Mouse (Mus musculus) right cerebral cortex, postnatal 36 days (tissue): ENCODE data around the gene Bbs4.
"Not testable (repeated sequence)": the region's sequence is repeated elsewhere in the genome, so short reads cannot be mapped to it uniquely, and the experiment has no call there.

Experiments
- DNase-seq, 2 experiments: peaks; one replicate each; pipeline ENCODE4 v3.0.0; 2022; ENCODE audit warnings: low spot score in 2 of 2, mixed read lengths in 1 of 2

Bbs4 gene

DNA sequence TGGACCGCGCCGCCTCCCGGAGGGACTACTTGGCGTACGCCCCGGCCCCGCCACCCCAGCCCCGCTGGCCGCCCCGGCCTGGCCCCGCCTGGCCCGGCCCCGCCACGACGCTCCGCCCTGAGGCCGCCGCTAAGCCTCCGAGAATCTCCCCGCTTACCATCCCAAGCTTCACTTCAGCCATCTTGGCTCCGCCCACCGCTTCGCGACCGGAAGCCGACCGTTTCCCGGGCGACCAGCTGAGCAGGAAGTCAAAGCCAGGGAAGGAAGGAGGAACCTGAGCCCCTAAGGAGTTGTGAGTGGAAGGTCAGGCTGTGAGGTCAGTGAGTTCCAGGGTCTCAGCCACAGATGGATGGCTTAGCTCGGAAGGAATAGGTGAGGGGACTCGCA, at the start of gene Bbs4:
Gene Bbs4, minus strand, starts transcription at position 256 of the 387 bp plus-strand sequence.
- DNase-seq, result peak; percentile 79 to 81

DNA sequence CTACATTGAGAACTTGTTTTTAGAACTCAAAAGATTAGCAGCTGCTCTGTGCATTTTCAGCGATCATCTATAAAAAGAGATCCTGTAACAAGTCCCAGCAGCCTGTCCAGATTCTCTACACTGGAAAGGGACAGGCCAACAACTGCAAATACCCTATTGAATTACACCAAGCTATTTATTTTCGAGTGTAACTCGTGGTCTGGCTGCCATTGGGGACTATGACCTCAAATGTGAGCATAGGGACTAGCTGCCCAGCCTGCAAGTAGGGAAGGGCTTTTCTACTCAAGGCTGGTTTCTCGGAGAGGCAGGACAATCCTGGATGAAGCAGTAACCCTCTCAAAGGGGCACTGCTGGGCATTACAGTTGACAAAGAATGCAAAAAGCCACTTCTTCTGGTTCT, 35.8 kb upstream of the Bbs4 start:
- no peak for DNase-seq

DNA sequence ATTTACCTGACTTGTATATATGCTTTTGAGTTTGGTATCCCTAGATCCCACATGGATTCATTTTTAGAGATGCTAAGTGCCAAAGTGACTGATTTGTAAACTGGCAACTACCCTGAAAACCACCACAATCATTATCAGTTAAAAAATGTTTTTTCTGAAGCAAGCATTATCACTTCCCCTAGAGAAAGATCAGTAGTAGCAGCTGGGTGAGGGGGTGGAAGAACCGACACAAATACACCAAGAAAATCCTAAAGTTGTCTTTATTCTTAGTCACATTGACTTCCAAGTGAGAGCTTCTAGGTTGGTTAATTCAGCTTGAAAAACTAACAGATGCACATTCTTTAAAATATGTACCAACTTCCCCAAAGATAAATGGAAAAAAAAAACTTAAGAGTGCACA, 35.0 kb upstream of the Bbs4 start:
- DNase-seq, result peak; percentile 26 to 32

DNA sequence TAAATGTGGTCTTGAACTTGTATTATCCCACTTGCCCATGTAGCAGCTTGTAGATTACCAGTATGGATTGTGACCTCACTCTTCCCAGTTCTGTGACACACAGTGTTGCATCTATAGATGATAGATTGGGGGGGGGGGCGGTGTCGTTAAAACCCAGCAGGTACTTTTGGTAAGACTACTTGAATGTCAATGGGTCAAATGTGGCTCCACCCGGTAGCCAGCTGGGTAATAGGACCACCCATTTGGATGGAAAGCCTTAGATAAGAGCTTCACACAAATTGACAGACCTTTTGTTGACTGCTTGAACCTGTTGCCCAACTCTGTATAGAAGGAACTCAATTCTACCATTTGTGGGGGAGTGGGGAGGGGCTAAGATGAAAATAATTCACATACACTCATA, 34.2 kb upstream of the Bbs4 start:
- no peak for DNase-seq

DNA sequence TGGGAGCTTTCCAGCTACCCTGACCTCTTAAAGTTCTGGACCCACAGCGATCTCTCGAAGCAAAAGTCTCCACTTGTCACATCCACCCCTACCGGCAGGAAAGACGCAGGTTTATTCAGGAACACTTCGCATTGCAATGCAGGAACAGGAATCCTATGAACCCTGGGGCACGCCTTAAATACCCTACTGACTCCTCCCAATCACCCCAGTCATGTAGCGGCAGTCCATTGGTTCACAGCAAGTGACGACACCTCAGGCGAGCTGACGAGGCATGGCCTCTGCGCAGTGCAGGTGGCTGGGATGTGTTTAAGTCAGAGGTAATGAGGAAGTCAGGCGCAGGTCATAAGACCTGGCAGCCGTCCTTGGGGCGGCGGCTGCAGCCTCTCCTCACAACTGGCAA, 22.3 kb upstream of the Bbs4 start:
- no peak for DNase-seq

DNA sequence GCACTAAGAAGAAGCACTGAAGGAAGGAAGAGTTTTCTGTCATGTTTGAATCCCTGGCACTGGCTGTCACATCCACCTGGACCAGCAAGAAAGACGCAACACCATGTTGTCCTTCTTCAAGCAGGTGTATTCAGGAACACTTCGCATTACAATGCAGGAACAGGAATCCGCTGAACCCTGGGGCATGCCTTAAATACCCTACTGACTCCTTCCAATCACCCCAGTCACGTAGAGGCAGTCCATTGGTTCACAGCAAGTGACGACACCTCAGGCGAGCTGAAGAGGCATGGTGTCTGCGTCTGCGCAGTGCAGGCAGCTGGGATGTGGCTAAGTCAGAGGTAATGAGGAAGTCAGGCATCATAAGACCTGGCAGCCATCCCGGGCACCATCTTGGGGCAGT, 16.3 kb upstream of the Bbs4 start:
- no peak for DNase-seq

DNA sequence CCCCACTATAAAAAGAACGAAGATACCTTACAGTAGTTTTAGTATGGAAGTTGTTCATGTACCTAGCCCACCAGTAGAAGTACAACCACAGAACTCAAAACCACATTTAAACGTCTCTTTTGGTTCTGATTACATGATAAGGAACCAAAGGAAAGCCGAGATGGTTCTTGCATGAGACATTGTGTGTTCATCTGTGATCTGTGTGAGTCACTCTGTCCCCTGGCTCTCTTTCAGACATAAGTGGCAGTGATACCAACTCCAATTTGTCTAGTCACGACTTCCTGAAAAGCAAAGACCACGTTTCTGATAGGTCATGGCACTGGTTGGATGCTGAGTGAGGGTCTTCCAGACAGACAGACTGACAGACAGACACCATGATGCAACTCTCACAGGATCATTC, 15.9 kb upstream of the Bbs4 start:
- no peak for DNase-seq

DNA sequence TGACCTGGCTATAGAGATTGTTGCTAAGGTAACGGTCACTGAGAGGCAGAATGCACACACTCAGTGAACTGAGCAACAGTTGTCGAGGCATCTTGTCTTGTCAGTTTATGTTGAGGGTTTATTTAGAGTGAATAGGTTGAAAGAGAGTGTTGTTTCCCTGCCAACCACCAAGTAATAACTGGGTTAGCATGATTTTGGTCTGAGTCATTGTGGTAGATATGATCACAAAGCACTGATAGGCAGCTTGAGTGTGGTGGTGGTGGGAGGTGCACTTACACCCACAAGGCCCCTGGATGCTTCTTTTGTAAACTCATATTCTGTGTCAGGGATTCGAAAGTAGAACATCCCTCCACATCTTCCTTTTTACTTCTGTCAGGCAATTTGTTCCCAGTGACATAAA, 7.2 kb upstream of the Bbs4 start:
- DNase-seq, result not testable (repeated sequence)

DNA sequence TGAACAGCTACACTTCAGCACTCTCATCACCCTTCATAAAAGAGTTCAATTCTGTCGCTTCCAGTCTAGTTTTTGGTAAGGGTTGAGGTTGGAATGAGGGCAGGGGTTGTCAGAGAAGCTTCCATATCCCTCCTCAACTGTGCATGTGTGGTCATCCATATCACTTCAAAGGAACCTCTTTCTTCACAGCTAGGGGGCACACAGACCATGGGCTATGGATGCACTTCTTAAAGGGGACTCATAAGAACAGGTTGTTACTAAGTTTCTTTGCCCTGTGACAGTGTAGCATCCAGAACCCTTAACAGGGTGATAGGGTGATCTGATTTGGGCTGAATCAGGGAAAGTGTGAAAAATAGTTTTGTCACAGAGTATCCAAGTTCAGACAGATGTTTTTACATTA, 4.7 kb upstream of the Bbs4 start:
- not testable (repeated sequence) for DNase-seq

DNA sequence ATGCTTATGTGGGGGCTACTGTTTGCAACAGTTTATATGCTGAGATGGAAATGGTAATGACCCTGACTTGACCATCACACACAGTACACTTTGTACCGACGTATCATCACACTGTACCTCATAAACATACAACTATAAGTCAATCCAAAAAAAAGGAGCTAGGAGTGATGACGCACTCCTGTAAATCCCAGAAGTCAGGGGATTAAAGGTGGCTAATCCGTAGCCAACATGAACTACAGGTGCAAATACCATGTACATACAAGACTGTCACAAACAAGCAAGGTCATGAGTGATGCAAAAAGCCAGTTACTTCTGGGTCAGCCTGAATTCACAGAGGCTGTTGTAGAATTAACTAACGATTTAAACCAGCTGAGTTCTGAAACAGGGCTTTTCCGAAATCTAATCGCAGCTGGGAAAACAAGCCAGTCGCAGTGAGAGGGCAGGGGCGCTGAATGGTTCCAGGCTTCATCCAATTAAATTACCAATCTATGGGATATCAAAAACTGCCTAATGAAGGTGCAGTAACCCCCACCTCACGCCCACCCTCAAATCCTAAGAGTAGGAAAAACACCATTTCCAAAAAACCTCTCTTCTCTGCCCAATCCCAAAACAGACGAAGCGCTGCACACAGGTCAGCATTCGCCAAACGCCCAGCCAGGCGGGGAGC, 589 bp downstream of the Bbs4 start:
- DNase-seq, result no peak

DNA sequence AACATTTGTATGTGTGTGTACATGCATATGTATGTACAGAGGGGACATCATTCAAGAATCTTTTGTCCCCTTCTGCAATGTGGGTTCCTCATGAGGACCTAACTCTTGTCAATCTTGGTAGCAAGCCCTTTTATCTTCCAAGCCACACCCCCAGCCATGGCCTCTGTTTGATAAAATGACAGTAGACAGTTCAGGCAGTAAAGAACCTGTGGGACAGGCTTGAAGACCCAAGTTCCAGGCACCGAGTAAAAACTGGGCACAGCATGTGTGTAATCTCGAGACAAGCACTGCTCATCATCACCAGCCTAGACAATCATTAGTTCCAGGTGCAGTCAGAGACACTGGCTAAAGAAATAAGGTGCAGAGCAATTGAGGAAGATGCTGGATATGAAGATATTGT, 7.1 kb downstream of the Bbs4 start:
- DNase-seq, result no peak

DNA sequence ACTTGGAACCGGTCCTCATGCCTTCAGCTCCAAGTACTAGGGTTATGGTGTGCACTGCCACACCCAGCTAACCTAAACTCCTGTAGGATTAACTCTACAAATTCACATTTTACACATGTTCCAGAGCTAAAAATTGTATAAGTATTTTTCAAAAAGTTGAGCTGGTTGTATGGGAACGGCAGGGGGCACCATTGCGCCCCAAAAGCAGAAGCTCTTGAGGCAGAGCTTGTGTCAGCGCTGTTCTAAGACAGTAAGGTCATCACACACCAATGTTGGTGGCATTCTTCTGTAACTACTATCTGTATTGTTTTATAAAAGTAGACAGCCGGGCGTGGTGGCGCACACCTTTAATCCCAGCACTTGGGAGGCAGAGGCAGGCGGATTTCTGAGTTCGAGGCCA, 13.3 kb downstream of the Bbs4 start:
- DNase-seq, result no peak

DNA sequence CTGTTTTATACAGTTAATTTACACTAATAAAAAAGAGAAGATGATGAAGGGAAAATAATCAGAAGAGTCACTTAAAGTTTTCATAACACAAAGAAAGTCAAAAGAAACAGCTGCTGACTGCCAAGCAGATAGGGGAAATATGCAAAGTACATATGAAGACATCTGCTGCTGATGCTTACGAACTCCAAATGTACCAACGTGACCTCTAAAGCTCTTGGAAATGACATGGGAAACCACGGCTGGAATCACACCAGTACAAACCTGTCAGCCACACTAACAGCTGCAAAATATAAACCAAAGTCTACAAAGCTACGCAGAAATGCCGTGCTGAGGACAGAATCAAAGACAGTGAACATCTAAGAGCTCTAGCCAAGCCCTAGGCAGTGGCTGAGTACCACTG, 14.2 kb downstream of the Bbs4 start:
- no peak for DNase-seq

DNA sequence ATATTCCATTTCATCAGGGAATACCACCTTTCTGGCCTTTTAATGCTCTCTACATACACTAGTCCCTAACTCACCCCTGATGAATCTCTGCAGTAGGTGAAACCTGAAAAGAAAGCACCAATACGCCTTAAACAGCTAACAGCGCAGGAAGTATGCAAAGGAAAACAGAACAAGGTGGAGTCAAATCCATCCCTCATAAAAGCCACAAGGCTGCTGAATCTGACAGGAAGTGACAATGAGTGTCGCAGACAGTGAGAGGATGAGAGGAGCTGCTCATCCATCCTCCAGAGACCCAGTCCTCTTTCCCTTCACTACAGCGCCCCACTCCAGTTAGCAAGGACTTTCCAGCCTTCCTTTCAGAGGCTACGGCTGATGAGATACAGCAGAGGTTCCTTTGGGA, 14.9 kb downstream of the Bbs4 start:
- no peak for DNase-seq

DNA sequence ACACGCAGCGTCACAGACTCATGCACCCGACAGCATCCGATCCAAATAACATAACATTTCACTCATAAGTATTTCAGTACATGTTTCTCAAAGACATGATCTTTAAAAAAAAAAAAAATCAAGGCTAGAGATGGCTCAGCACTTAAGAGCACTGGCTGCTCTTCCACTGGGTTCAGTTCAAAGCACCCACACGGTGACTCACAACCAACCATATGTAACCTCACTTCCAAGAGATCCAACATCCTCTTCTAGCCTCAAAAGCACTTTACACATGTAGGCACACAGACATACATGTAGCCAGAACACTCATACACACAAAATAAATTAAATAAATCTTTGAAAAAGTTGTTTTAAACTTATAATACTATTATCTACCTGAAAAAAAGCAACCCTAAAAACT, 15.4 kb downstream of the Bbs4 start:
- DNase-seq, result no peak

DNA sequence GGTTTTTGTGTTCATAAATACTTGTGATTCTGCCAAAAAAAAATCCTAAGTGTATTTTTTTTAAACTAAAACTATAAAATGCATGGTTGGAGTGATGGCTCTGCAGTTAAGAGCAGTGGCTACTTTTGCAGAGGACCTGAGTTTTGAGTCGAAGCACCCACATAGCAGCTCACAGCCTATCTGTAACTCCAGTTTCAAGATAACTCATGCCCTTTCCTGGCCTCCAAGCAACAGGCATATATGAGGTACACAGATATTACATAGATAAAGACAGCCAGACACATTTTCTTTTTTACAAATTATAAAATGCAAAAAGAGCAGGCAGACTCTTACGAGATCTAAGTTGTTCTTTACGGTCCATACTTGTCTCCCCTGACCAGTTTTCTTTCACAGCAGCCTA, 16.8 kb downstream of the Bbs4 start:
- DNase-seq, result no peak

DNA sequence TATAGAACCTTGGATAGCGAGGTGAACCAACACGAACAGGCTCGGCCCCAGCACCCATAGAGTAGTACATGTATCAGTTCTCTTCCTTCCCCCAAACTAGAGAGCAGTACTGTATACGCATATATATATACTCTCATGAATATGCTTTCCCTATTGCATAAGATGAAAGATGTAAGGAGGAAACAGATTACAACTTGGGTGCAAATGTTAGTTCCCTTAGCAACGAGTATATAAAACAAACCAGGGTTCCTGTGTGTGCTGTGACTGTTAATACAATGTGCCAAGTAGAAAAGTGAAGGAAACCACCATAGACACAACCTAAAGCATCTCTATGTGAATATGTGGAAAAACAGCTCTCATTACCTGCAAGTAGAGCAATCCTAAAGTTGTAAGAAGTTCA, 23.3 kb downstream of the Bbs4 start:
- no peak for DNase-seq

DNA sequence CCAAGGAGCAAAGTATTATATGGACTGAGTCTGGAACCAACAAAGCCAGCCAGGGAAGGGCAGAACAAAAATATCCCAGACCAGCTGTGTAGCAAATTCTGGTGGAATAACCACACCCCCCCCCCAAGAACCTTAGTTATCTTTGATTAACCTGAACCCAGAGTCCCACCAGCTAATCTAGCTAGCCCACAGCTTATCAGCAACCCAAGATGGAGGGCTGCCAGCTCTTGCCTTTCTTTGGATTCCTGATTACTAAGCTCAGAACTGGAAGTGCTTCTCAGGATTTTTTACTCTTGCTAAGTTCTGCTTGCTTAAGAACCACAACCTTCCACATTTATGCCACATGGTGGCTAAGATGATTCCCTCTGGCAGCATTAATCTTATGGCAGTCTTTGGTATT, 29.0 kb downstream of the Bbs4 start:
- DNase-seq, result no peak

DNA sequence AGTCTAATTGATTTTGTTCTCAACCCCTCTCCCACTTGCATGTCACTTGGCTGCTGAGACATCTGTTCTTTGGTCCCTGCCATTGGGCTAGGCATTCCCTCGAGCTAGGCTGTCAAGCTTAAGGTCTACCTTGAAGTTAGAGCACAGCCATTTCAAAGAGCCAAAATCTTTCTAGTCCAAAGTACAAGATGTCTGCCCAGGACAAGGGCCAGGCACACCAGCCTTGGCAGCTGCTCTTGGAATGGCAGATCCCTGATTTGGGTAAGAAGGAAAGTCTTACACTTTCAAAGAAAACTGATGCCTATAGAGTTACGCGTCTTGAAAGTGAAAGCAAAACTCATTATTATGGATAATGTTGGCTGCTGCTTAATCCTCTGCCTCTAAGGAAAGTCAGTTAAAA, 37.1 kb downstream of the Bbs4 start:
- DNase-seq, result no peak

DNA sequence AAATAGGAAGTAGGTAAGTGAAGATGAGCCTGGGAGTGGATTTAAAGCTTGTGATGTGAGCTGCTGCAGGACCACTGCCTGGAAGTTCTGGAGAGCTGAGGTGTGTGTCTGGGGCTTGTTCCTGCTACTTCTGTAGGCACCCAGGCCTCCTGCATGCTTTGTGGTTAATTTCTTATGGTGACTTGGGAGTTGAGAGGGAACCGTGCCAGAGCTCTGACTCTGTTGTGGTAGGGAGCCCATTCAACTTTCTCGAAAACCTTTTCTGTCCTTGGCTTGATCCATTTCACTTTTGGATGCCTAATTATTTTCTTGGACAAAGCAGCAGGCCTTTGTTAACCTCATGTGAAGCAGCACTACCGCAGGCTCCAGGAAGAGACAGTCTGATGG, 42.0 kb downstream of the Bbs4 start:
- DNase-seq, result no peak

DNA sequence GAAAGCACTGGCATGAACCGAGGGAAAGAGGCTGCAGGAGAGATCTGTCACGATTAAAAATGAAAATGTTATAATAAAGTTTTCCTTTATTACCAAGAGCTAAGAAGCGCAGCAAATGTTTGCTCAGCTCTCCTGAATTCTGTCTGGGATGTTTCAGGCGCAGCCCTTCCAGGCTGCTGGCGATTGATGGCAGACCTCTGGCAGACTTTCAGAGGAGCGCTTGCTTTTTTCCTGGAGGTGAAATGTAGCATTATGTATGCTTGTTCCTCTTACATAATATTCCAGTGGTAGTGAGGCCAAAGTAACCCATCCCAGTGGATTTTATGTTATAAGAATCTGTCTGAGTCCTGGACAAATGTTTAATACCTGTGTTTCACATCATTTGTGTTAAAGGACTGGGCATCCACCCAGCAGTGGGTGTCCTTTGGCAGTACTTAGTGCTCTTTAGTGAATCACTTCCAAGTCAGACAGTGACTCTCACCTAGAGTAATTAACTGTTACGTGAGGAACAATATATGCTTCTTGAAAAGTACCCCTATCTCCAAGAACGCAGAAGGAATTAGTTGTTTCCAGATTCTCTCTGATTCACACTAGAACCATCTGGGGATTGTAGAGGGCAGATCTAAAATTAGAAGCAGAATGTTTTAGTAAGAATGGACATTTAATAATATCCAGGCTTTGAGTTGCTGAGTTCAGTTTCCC, 42.6 kb downstream of the Bbs4 start:
- no peak for DNase-seq

DNA sequence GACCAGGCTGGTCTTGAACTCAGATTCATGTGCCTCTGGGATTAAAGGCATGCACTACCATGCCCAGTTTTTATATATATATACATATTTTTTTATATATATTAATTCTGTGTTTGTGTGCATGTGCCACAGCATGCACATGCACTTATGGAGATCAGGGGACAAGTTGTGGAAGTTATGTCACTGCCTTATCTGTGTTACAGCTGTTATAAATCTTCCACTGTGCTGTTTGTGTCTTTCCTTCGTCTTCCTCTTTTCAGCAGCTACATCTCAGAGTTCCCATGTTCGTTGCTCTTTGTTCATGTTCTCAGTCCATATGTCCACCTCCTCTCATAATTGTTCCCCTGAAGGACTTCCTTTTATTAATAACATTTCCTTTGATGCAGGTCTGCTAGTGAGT, 45.4 kb downstream of the Bbs4 start:
- DNase-seq, result no peak

DNA sequence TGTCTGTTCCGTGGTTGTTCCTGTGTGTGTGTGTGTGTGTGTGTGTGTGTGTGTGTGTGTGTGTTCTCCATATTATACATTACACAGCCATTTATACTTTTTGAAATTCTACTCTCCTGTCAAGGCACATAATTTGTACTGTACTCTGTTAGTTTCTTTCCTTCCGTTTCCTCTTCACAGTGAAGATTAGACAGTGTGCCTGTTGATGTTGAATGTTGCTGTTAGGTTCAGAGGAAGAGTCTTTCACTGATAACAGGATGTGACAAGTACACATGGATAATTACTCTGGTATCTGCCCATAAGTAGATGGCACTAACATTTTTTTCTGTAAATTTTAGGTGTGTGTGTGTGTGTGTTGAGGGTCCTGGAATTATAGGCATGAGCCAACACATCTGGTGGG, 56.9 kb downstream of the Bbs4 start:
- DNase-seq, result no peak

DNA sequence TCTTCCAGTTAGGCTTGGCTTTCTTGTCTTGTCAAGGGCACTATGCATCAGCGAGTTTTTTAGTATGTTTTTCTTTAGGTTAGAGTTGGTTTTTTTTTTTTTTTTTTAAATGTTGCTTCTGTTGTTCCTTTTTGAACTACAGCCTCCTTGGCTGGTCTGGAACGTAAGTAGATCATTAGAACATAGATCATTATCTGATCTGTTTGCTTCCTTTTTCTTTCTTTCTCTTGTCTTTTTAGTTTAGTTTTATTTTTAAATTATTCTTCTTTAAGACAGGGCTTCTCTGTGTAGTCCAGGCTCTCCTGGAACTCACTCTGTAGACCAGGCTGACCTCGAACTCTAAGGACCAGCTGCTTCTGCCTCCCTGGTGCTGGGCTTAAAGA, 60.8 kb downstream of the Bbs4 start:
- DNase-seq, result no peak
